Mouse (Mus musculus): ENCODE measurements around the gene Dhps.

DNA sequence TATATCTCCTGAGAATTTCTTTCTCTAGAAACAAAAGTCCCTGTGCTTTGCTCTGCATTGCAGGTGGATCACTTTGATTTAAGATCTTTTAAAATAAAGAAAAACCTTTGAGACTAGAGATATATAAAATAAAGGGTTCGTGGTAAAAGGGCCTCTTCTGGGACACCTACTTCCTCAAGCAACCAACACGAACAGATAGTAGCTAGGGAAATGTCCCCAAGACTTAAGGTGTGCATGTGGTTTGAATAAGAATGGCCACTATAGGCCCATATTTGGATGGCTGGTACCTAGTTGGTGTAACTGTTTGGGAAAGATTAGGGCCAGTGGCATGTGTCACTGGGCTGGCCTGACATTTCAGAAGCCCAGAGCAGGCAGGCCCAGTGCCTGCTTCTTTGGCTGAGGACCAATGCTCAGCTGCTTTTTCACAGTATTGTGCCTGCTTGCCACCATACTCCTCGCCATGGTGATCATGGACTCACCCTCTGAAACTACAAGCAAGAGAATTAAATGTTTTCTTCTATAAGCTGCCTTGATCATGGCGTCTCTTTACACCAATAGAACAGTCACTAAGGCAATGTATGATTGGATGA lies 28.6 kb downstream of the Dhps start:
- TF ChIP-seq GATA1 (IDR thresholded peaks at IDR 0.05; ENCODE audit: borderline replicate concordance, low read length) (no peak), FLI1 (IDR thresholded peaks at IDR 0.05; ENCODE audit: low read length) (no peak)

All from megakaryocyte, embryonic 14.5 days (primary cell).